Mouse (Mus musculus): ENCODE results near the gene Esp22.

DNA sequence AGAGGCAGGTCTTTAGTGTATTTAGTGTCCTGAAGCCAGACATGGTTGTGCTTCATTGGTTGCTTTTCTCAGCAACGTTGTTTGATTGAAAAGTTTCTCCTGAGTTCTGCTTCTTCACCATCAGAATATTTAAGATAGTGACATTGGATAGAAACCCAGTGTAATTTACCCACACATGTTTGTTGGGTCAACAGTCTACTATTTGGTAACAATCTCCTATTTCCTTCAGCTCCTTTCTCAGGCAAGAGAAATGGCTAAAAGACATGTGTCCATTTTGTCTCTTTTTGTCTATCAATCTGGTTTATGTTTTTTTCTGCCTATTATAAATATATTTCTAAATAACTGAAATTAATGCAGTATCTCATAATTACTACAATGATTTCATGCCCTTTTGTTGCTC is 18.2 kb upstream of the Esp22 start, which contains the start of gene Esp23:
- TF ChIP-seq HCFC1 (IDR thresholded peaks at IDR 0.05; ENCODE audit: borderline replicate concordance, insufficient read depth, low read length) (no peak), ZNF384 (IDR thresholded peaks at IDR 0.05; ENCODE audit: low read depth, low read length) (no peak), ZC3H11A (IDR thresholded peaks at IDR 0.05; ENCODE audit: borderline replicate concordance, low read depth, low read length) (no peak), MAFK (IDR thresholded peaks at IDR 0.05; ENCODE audit: insufficient read depth, low read depth, low read length) (no peak), CHD2 (IDR thresholded peaks at IDR 0.05; ENCODE audit: low read depth, low read length) (no peak)

All from ES-E14 (cell line).